Mouse (Mus musculus) midbrain, embryonic 16.5 days (tissue): ENCODE results near the gene Mutyh. TPM values are rescaled to one million over a fixed set of nuclear protein-coding genes. Genes with fewer than 3 reads are reported as not detected.
A peak's percentile ranks its signal among the peaks of the same experiment; 100 is the strongest.

Experiments
- ATAC-seq: fragments of 200-750 bp; cut with Nextera tagmentation; 2 replicates; pipeline ENCODE4 v1.8.0; 2017; ENCODE audit warnings: moderate TSS enrichment
- H3K27ac ChIP-seq: fragments of 300-500 bp; sonication (generic); 2 replicates; pipeline ENCODE4 v1.5.1; 2014; ENCODE audit warnings: mild to moderate bottlenecking, low read length, mixed read lengths
- H3K27me3 ChIP-seq: fragments of 300-500 bp; sonication (generic); 2 replicates; pipeline ENCODE4 v1.6.1; 2014; ENCODE audit warnings: low read depth, low read length, mixed read lengths; ENCODE audit not compliant: control insufficient read depth, insufficient read depth
- H3K36me3 ChIP-seq: fragments of 300-500 bp; sonication (generic); 2 replicates; pipeline ENCODE4 v1.6.1; 2014; ENCODE audit warnings: mild to moderate bottlenecking, low read length, moderate library complexity, mixed read lengths; ENCODE audit not compliant: control insufficient read depth, insufficient read depth
- H3K4me1 ChIP-seq: fragments of 300-500 bp; sonication (generic); 2 replicates; pipeline ENCODE4 v1.6.1; 2014; ENCODE audit warnings: mild to moderate bottlenecking, low read length, mixed read lengths; ENCODE audit not compliant: control insufficient read depth, insufficient read depth
- H3K4me2 ChIP-seq: fragments of 300-500 bp; sonication (generic); 2 replicates; pipeline ENCODE4 v1.6.1; 2014; ENCODE audit warnings: mild to moderate bottlenecking, low read length, mixed read lengths
- H3K4me3 ChIP-seq: fragments of 300-500 bp; sonication (generic); 2 replicates; pipeline ENCODE4 v1.5.1; 2014; ENCODE audit warnings: low read depth, mild to moderate bottlenecking, low read length, moderate library complexity, mixed read lengths
- H3K9ac ChIP-seq: fragments of 300-500 bp; sonication (generic); 2 replicates; pipeline ENCODE4 v1.6.1; 2014; ENCODE audit warnings: low read depth, low read length, mixed read lengths
- H3K9me3 ChIP-seq: fragments of 300-500 bp; sonication (generic); replicated peaks from 2 replicates; pipeline ENCODE4 v1.6.1; 2014; ENCODE audit warnings: mild to moderate bottlenecking, low read length, mixed read lengths; ENCODE audit not compliant: control insufficient read depth, poor library complexity, severe bottlenecking
- WGBS: fragments of 180-500 bp; shearing (Covaris S2); extraction: QIAGEN DNeasy Blood & Tissue Kit; methylation state at CpG from one replicate; pipeline ENCODE4 v1.1.7; 2014; 5-methylcytosine and 5-hydroxymethylcytosine counted together
- polyA plus RNA-seq: library from polyadenylated mRNA; unstranded; fragments of >200 nt; fragmentation: Nextera tagmentation; extraction: Ambion mirVana; gene quantifications from 2 replicates; pipeline ENCODE4 v1.2.1, GENCODE M21; 2015

Mutyh gene
- polyA plus RNA-seq, 1 experiment from 2014 or later, result 7.2 TPM

DNA sequence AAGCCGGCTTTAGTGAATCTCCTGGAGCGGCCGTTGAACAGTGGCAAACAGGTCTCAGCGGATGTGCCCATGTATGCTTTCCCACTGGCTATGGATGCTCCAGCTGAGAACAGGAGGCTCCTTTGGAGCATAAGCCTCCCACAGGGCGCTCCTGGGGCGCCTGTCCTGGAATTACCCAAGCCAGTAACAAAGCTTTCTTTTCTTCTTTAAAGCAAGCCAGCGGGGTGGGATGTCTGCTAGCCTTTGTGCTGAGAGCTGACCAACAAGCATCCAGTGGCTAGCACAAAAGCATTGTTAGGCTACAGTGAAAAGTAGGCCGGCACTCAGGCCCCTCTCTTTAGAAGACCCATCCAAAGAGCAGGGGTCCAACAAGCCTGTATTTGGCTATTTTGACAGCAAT is 25.4 kb upstream of the Mutyh start:
- no peak overlapping the region for H3K4me3 ChIP-seq
- peaks cover 5% of the 10 kb centered on the region; the same call in 1 of the 2 replicates for H3K4me1 ChIP-seq
- H3K36me3 ChIP-seq, result no peaks in the 10 kb centered on the region
- no peaks in the 10 kb centered on the region for H3K27me3 ChIP-seq
- ATAC-seq, result no peak
- H3K27ac ChIP-seq, result no peak overlapping the region
- H3K4me2 ChIP-seq, result no peak overlapping the region
- no peaks in the 10 kb centered on the region for H3K9me3 ChIP-seq
- 3% methylated on average over 8 of the region's 8 CpGs for WGBS
- H3K9ac ChIP-seq, result no peak overlapping the region

DNA sequence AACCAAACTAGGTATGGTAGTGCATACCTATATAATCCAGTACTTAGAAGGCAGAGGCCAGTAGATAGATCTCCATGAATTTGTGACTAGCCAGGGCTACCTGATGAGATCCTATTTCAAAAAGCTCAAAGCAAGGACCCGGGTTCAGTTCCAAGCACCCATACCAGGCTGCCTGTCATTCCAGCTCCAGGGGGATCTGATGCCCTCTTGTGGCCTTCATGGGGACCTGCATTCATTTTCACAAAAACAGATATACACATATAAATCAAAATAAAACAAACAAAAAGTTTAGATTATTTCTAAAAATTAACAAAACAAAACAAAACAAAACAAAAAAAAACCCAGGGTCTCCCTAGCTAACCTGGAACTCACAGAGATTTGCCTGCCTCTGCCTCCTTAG is 20.9 kb upstream of the Mutyh start:
- ATAC-seq, result no peak
- Histone ChIP-seq H3K9ac (no peak overlapping the region), H3K9me3 (no peaks in the 10 kb centered on the region), H3K4me1 (peaks cover 8% of the 10 kb centered on the region; the same call in 1 of the 2 replicates), H3K36me3 (no peaks in the 10 kb centered on the region), H3K27me3 (no peaks in the 10 kb centered on the region), H3K4me3 (no peak overlapping the region), H3K27ac (no peak overlapping the region), H3K4me2 (no peak overlapping the region)
- WGBS, result 100% methylated on average over 1 of the region's 1 CpGs

DNA sequence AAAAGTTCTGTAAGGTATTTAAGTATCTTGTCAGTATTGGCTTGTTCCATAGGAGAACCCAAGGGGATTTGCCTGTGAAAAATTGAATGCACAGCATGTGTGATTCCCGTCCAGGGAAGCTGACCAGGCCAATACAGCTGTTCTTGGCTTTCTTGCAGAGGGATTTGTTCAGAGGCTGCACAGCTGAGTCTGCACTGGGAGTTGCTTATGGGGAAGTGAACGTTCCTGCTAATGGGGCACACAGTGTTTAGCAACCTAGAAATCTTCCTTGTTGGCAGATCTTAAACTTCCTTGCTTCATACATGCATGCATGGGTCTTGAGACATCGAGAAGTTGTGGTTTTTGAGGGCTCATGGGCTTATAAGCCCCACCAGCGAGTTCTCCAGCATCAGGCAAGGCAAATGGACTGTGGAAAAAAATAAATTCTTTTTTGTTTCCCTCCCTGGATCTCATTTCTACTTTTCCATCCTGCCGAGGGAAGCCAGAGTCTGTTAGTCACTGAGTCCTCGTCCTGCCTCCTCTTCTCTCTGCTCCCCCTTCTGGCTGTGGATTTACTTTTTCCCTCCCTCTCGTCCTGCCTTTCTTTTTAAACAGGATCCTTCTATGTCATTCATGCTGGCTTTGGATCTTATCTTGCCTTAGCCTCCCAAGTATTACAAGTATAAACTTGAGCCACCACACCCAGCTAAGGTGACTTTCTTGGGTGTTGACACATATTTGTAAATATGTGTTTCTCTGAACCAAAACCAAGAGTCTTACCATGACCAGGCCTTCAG is 19.4 kb upstream of the Mutyh start:
- no peak for ATAC-seq
- WGBS, result 39% methylated on average over 7 of the region's 7 CpGs

DNA sequence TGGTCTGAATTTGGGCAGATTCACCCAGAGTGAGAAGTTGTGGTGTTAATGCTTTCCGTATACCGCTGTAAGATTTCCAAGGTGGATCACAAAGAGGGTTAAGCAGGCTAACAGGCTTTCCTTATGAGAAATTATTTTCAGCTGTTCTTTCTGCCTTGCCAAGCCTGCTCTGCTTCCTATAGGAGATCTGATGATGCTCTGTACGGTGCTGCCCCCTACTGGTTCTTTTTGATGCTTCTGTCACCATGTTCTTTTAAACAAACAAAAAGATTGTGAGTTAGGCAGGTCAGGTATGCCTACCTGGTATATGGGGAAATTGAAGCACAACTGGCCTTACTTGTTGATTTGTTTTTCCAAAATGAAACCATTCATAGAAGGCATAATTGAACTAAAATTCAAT is 18.6 kb upstream of the Mutyh start:
- ATAC-seq, result peak; percentile 73
- no peaks in the 10 kb centered on the region for H3K27me3 ChIP-seq
- WGBS, result 10% methylated on average over 3 of the region's 3 CpGs
- 0 out of 2 replicates have a peak overlapping the region, but pooled peaks have one; percentile 38 for H3K9ac ChIP-seq
- 0 out of 2 replicates have a peak, but pooled peaks cover 2% of the 10 kb centered on the region for H3K4me1 ChIP-seq
- H3K36me3 ChIP-seq, result no peaks in the 10 kb centered on the region
- no peak overlapping the region for H3K4me2 ChIP-seq
- H3K4me3 ChIP-seq, result no peak overlapping the region
- no peaks in the 10 kb centered on the region for H3K9me3 ChIP-seq
- no peak overlapping the region for H3K27ac ChIP-seq

More for the DNA sequence above, 19.4 kb upstream of the Mutyh start:
- H3K9me3 ChIP-seq, result no peaks in the 10 kb centered on the region
- H3K36me3 ChIP-seq, result no peaks in the 10 kb centered on the region
- no peak overlapping the region for H3K27ac ChIP-seq
- no peak overlapping the region for H3K4me2 ChIP-seq
- no peak overlapping the region for H3K4me3 ChIP-seq
- H3K27me3 ChIP-seq, result no peaks in the 10 kb centered on the region
- H3K4me1 ChIP-seq, result 0 out of 2 replicates have a peak, but pooled peaks cover 2% of the 10 kb centered on the region
- H3K9ac ChIP-seq, result no peak overlapping the region

DNA sequence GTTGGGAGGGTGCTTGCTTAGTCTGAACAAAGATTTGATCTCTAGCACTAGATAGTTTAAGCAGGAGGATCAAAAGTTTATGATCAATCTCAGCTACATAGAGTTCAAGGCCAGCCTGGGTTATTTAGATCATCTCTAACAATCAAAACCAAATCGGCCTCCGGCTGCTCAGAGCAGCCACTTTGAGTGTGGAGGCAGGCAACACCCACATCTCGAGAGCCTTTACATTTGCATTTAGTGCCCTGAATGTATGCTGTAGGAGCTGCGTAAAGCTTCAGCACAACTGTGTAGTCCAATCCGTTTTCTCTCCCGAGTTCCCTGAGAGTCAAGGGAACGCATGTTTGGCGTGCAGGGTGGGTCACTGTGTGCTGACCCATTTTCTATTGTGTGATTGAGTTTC is 15.1 kb upstream of the Mutyh start:
- H3K9ac ChIP-seq, result no peak overlapping the region
- no peak overlapping the region for H3K4me2 ChIP-seq
- H3K9me3 ChIP-seq, result no peaks in the 10 kb centered on the region
- no peaks in the 10 kb centered on the region for H3K36me3 ChIP-seq
- H3K4me3 ChIP-seq, result no peak overlapping the region
- no peak overlapping the region for H3K27ac ChIP-seq
- no peaks in the 10 kb centered on the region for H3K27me3 ChIP-seq
- no peak for ATAC-seq
- 88% methylated on average over 8 of the region's 8 CpGs for WGBS
- 0 out of 2 replicates have a peak, but pooled peaks cover 2% of the 10 kb centered on the region for H3K4me1 ChIP-seq

DNA sequence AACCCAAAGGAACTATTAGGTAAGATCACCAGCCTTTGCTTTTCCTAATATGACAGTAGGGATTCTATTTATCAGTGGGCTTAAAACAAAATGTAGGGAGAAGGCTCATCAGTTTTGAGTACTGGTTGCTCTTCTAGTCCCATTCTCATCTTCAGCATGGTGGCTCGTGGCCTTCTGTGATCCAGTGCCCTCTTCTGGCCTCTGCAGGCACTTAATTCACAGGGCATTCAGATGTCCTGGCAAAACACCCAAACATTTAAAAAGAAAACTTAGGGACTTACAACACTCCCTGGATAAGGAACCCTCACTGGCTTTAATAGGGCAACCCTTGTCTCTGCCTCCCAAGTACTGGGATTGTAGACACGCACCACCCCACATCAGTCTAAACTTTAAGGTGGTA is 13.2 kb upstream of the Mutyh start:
- no peak overlapping the region for H3K27ac ChIP-seq
- no peak overlapping the region for H3K9ac ChIP-seq
- ATAC-seq, result no peak
- no peaks in the 10 kb centered on the region for H3K9me3 ChIP-seq
- WGBS, result 71% methylated on average over 2 of the region's 2 CpGs
- no peak overlapping the region for H3K4me3 ChIP-seq
- H3K4me2 ChIP-seq, result no peak overlapping the region
- H3K36me3 ChIP-seq, result no peaks in the 10 kb centered on the region
- H3K4me1 ChIP-seq, result no peaks in the 10 kb centered on the region
- H3K27me3 ChIP-seq, result no peaks in the 10 kb centered on the region

DNA sequence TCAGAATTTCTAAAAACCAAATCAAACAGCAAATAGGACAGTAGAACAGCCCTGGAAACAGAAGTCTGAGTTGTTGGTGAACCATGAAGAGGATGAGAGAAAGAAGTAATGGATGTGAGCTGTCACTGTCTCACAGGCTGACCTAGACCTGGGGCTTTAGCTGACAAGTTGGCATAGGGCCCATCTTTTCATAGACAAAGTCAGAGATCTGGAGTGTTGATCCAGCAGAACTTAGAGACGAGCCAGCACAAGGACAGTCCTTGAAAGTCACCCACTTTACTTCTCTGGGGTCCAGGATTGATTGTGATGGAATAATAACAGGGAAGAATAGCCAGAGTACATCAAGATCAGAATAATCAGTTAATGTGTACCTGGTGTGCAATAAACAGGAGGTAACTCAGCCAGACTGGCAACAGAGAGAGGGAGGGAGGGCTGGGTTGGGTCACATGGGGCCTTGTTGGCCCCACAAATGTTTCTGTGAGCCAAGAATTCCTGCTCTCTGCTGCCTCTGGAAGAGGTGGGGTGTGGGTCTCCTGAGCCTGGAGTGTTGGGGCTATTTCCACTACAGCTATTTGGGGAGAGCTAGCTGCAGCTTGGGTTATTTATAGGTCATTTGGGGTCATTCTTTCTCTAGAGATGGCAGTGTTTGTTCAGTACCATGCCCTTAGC is 10.9 kb upstream of the Mutyh start:
- no peak for ATAC-seq
- Histone ChIP-seq H3K27ac (no peak overlapping the region), H3K9ac (no peak overlapping the region), H3K4me2 (no peak overlapping the region), H3K36me3 (no peaks in the 10 kb centered on the region; the same call in 1 of the 2 replicates), H3K4me3 (no peak overlapping the region), H3K4me1 (no peaks in the 10 kb centered on the region), H3K9me3 (no peaks in the 10 kb centered on the region), H3K27me3 (no peaks in the 10 kb centered on the region)
- WGBS, result 77% methylated on average over 1 of the region's 1 CpGs

DNA sequence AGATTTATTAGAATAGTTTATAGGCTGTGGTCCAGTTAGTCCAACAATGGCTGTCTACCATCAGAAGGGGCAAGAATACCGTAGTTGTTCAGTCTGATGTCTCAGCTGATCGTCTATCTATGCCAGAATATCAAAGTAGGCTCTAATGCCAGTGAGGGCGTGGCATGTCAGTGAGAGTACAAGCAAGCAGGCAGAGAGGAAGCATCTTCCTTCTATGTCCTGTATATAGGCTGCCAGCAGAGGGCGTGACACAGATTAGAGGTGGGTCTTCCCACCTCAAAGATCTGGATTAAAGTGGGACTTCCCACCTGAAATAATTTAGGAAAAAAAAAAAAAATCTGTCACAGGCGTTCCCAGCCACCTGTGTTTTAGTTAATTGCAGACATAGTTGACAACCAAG is 7.6 kb upstream of the Mutyh start:
- H3K27ac ChIP-seq, result no peak overlapping the region
- H3K36me3 ChIP-seq, result peaks cover 19% of the 10 kb centered on the region
- H3K4me1 ChIP-seq, result no peaks in the 10 kb centered on the region
- no peak overlapping the region for H3K4me2 ChIP-seq
- no peak overlapping the region for H3K9ac ChIP-seq
- WGBS, result 36% methylated on average over 5 of the region's 5 CpGs
- no peak overlapping the region for H3K4me3 ChIP-seq
- H3K27me3 ChIP-seq, result no peaks in the 10 kb centered on the region
- H3K9me3 ChIP-seq, result no peaks in the 10 kb centered on the region
- ATAC-seq, result no peak

DNA sequence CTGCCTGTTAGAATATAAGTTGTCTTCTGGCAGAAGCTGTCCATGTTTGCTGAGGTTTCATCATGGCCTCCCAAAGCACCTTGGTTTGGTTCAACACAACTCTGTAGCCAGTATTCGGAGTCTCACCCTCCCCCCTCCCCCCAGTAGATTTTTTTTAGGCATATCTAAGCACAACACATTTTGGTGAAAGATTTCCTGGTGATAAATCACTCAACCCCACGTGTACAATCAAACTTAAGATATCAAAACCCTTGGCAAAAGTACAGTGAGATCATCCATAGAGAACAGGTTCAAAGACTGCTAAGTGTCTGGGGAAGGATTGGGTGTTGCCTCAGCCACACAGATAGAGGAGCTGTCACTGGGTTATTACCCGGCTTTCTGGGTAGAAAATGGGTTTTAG is 3.5 kb downstream of the Mutyh start:
- H3K4me3 ChIP-seq, result no peak overlapping the region
- peaks cover 12% of the 10 kb centered on the region for H3K4me1 ChIP-seq
- H3K27me3 ChIP-seq, result no peaks in the 10 kb centered on the region
- 83% methylated on average over 3 of the region's 3 CpGs for WGBS
- H3K9me3 ChIP-seq, result no peaks in the 10 kb centered on the region
- H3K9ac ChIP-seq, result no peak overlapping the region
- ATAC-seq, result no peak
- H3K4me2 ChIP-seq, result no peak overlapping the region
- H3K36me3 ChIP-seq, result no peaks in the 10 kb centered on the region
- H3K27ac ChIP-seq, result no peak overlapping the region
